Mouse (Mus musculus): ENCODE measurements at regions not wholly inside any gene's neighbourhood (a gene's known extent, or its start where the extent isn't known, plus 50 kb on each side); places are given as distances from the start of the nearest gene placed in this dataset.

GRCm38 (mm10) chr9:84548012-84548660 lies 623.2 kb downstream of the Bckdhb start:
- TF ChIP-seq CTCF (conservative IDR thresholded peaks at IDR 0.05; ENCODE audit: low read length): no peak
- TF ChIP-seq POU5F1 (IDR thresholded peaks at IDR 0.05; ENCODE audit: borderline replicate concordance, low read length): no peak

All from E14TG2a.4 (cell line).